Mouse (Mus musculus) right cerebral cortex, postnatal 10 days (tissue): ENCODE measurements around the gene Slc22a22.

Experiments
- DNase-seq, 2 experiments: peaks; one replicate each; pipeline ENCODE4 v3.0.0; 2021; ENCODE audit warnings: low spot score in 2 of 2

The Slc22a22 gene

GRCm38 (mm10) chr15:57477525-57477924 lies at the start of gene Slc22a22:
Slc22a22 (minus strand) TSS chr15:57477625.
- no peak for DNase-seq

- no peak for DNase-seq
Measured at GRCm38 (mm10) chr15:57523510-57524298, 46.3 kb upstream of the Slc22a22 start.

- no peak for DNase-seq
Measured at GRCm38 (mm10) chr15:57522160-57522559, 44.7 kb upstream of the Slc22a22 start.

- no peak for DNase-seq
Measured at GRCm38 (mm10) chr15:57509185-57510172, 32.1 kb upstream of the Slc22a22 start.

GRCm38 (mm10) chr15:57508242-57509184 lies 31.1 kb upstream of the Slc22a22 start:
- DNase-seq: peak; percentile 70 to 89

- no peak for DNase-seq
Measured at GRCm38 (mm10) chr15:57504126-57504705, 26.8 kb upstream of the Slc22a22 start.

GRCm38 (mm10) chr15:57503656-57504055 lies 26.2 kb upstream of the Slc22a22 start:
- DNase-seq: no peak

GRCm38 (mm10) chr15:57501559-57501958 lies 24.1 kb upstream of the Slc22a22 start:
- no peak for DNase-seq

GRCm38 (mm10) chr15:57496106-57496505 lies 18.7 kb upstream of the Slc22a22 start:
- no peak for DNase-seq

- DNase-seq: no peak
Measured at GRCm38 (mm10) chr15:57482509-57482908, 5.1 kb upstream of the Slc22a22 start.

- no peak for DNase-seq
Measured at GRCm38 (mm10) chr15:57471648-57472047, 5.8 kb downstream of the Slc22a22 start.

GRCm38 (mm10) chr15:57465996-57466395 lies 11.4 kb downstream of the Slc22a22 start:
- no peak for DNase-seq

GRCm38 (mm10) chr15:57465061-57465460 lies 12.4 kb downstream of the Slc22a22 start:
- DNase-seq: no peak

GRCm38 (mm10) chr15:57464066-57464465 lies 13.4 kb downstream of the Slc22a22 start:
- peak; percentile 21 to 33 for DNase-seq

GRCm38 (mm10) chr15:57461284-57461683 lies 16.1 kb downstream of the Slc22a22 start:
- DNase-seq: no peak

GRCm38 (mm10) chr15:57457374-57457773 lies 20.1 kb downstream of the Slc22a22 start:
- DNase-seq: peak; percentile 31 to 44

GRCm38 (mm10) chr15:57434710-57435404 lies 42.6 kb downstream of the Slc22a22 start:
- no peak for DNase-seq

- DNase-seq: peak; percentile 29 to 32
Measured at GRCm38 (mm10) chr15:57408498-57408897, 68.9 kb downstream of the Slc22a22 start.

- no peak for DNase-seq
Measured at GRCm38 (mm10) chr15:57398439-57399148, 78.8 kb downstream of the Slc22a22 start.

GRCm38 (mm10) chr15:57394053-57394452 lies 83.4 kb downstream of the Slc22a22 start:
- peak; percentile 23 to 39 for DNase-seq
